Mouse (Mus musculus): ENCODE results near the gene Pwp2.

- TF ChIP-seq CTCF (IDR thresholded peaks at IDR 0.05; ENCODE audit: low read depth, low read length) (no peak), GATA1 (IDR thresholded peaks at IDR 0.05; ENCODE audit: borderline replicate concordance, low read length) (no peak)
Measured at GRCm38 (mm10) chr10:78163241-78163640, 21.7 kb downstream of the Pwp2 start.
